Mouse (Mus musculus) lung, postnatal 4 days (tissue): ENCODE measurements around the gene Col11a1.
A peak's percentile ranks its signal among the peaks of the same experiment; 100 is the strongest.

Experiments
- DNase-seq, 2 experiments: peaks; one replicate each; pipeline ENCODE4 v3.0.0; 2021

Gene Col11a1

GRCm38 (mm10) chr3:114029971-114030635 lies at the start of gene Col11a1:
Gene Col11a1, plus strand, starts transcription at chr3:114030540.
- DNase-seq, result peak; percentile 48 to 59

- no peak for DNase-seq
Measured at GRCm38 (mm10) chr3:113990936-113991335, 39.4 kb upstream of the Col11a1 start.

- DNase-seq, result no peak
Measured at GRCm38 (mm10) chr3:114030886-114031285, 546 bp downstream of the Col11a1 start.

GRCm38 (mm10) chr3:114031351-114032213 lies 1.2 kb downstream of the Col11a1 start:
- no peak for DNase-seq

- DNase-seq, result peak in 1 of 2 experiments; percentile 6
Measured at GRCm38 (mm10) chr3:114032333-114032732, 2.0 kb downstream of the Col11a1 start.

- no peak for DNase-seq
Measured at GRCm38 (mm10) chr3:114052406-114052805, 22.1 kb downstream of the Col11a1 start.

GRCm38 (mm10) chr3:114053501-114053900 lies 23.2 kb downstream of the Col11a1 start:
- no peak for DNase-seq

- no peak for DNase-seq
Measured at GRCm38 (mm10) chr3:114065123-114065522, 34.8 kb downstream of the Col11a1 start.

- no peak for DNase-seq
Measured at GRCm38 (mm10) chr3:114065587-114065986, 35.2 kb downstream of the Col11a1 start.

GRCm38 (mm10) chr3:114099335-114099734 lies 69.0 kb downstream of the Col11a1 start:
- no peak for DNase-seq

GRCm38 (mm10) chr3:114107099-114107498 lies 76.8 kb downstream of the Col11a1 start:
- DNase-seq, result no peak

GRCm38 (mm10) chr3:114147140-114147539 lies 116.8 kb downstream of the Col11a1 start:
- DNase-seq, result no peak

- DNase-seq, result no peak
Measured at GRCm38 (mm10) chr3:114197964-114198750, 167.8 kb downstream of the Col11a1 start.

GRCm38 (mm10) chr3:114212255-114212654 lies 181.9 kb downstream of the Col11a1 start:
- no peak for DNase-seq

GRCm38 (mm10) chr3:114216105-114216504 lies 185.8 kb downstream of the Col11a1 start:
- no peak for DNase-seq

- no peak for DNase-seq
Measured at GRCm38 (mm10) chr3:114229501-114229900, 199.2 kb downstream of the Col11a1 start.
